Mouse (Mus musculus): ENCODE results near the gene Acap1. TPM values are rescaled to one million over a fixed set of nuclear protein-coding genes. Genes with fewer than 3 reads are reported as not detected.

The Acap1 gene
- polyA plus RNA-seq, 1 experiment from 2014 or later, result 7.1 TPM

DNA sequence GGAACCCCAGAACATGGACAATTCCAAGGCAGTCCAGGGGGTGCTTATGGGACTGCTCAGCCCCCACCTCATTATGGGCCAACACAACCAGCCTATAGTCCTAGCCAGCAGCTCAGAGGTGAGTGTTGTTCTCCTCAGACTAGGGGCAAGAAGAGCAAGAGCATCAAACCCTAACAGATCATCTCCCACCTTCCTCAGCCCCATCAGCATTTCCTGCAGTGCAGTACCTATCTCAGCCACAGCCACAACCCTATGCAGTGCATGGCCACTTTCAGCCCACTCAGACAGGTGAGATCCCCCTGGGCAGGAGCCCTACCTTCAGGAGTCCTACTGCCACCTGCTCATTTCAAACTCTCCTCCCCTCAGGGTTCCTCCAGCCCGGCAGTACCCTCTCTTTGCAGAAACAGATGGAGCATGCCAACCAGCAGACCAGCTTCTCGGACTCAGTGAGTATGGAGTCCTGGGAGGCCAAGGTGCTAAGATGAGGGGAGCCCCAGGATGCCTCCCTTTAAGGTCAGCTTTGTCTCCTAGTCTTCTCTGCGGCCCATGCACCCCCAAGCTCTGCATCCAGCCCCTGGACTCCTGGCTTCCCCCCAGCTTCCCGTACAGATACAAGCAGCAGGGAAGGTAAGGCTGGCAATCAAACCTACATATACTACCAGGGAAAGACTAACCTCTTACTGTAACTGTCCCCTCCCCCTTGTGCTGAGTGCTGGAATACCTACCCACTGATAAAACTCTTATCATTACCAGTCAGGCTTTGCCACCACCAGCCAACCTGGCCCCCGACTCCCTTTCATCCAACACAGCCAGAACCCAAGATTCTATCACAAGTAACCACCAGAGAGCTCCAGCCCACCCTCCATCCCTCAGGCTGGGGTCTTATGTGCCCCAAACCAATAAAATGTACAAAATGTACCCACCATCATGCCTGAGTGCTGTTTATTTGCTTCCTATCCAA is 20.6 kb upstream of the Acap1 start:
- H3K27ac ChIP-seq (ENCODE audit: low read depth), result peak overlapping the region; percentile 90
- no peaks in the 10 kb centered on the region for H3K9me3 ChIP-seq (ENCODE audit: low read length)
- ATAC-seq, result peak; percentile 14
- TF ChIP-seq CTCF (IDR thresholded peaks at IDR 0.05; ENCODE audit: low read depth) (no peak), EP300 (IDR thresholded peaks at IDR 0.05; ENCODE audit: low read depth) (peak; percentile 94)
- peak overlapping the region; percentile 97 for H3K4me3 ChIP-seq (ENCODE audit: low read depth, low read length)
- 49% methylated on average over 5 of the region's 5 CpGs for WGBS (ENCODE audit: insufficient replicate concordance)
- DNase-seq, result peak; percentile 54
- no peaks in the 10 kb centered on the region for H3K27me3 ChIP-seq (ENCODE audit: insufficient read depth, low read length)
- peak overlapping the region; percentile 93 for H3K9ac ChIP-seq (replicated peaks)
- peaks cover 53% of the 10 kb centered on the region for H3K4me1 ChIP-seq (ENCODE audit: insufficient read depth)
- H3K4me2 ChIP-seq (ENCODE audit: low read depth, low read length), result peak overlapping the region; percentile 99
- peaks cover 56% of the 10 kb centered on the region for H3K36me3 ChIP-seq (replicated peaks; ENCODE audit: insufficient read depth, low read length)

DNA sequence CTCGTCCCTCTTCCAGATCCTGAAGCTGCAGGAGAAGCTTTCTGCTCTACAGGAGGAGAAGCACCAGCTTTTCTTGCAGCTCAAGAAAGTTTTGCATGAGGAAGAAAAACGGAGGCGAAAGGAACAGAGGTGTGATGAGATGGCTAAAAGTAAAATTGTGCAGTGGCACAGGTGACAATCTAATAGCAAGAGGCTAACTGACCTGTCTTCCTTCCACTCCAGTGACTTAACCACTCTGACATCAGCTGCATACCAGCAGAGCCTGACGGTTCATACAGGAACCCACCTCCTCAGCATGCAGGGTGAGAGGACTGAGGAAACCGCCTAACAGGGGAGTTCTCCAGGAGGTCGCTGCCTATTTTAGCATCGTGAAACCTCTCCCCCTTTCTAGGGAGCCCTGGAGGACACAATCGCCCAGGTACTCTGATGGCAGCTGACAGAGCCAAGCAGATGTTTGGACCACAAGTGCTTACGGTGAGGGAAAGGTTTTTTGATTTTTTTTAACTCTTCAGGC is 19.6 kb upstream of the Acap1 start:
- TF ChIP-seq CTCF (IDR thresholded peaks at IDR 0.05; ENCODE audit: low read depth) (no peak), EP300 (IDR thresholded peaks at IDR 0.05; ENCODE audit: low read depth) (no peak)
- WGBS (ENCODE audit: insufficient replicate concordance), result 29% methylated on average over 9 of the region's 9 CpGs
- H3K27ac ChIP-seq (ENCODE audit: low read depth), result peak overlapping the region; percentile 90

DNA sequence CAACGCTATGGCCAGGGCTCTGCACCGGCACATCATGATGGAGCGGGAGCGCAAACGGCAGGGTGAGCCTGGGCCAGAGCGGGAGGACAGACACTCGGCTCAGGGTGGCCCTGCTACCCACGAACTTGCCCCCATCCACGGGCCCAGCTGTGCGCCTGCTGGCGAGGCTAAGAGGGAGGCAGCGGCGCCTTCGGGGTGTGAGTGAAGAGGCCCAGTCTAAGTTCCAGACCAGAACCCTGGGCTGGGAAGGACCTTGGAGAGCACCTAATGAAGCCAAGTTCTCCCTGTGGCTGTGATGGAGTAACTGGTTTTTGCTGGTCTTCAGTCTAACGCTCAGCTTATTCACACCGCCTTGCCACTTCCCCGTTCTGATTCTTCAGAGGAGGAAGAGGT is 19.0 kb upstream of the Acap1 start:
- ATAC-seq (no peak; the same call in 1 of the 2 replicates), DNase-seq (peak; percentile 55)
- under 1% methylated on average over 17 of the region's 17 CpGs for WGBS (ENCODE audit: insufficient replicate concordance)
- peak overlapping the region; percentile 93 for H3K9ac ChIP-seq (replicated peaks)
- peak overlapping the region; percentile 99 for H3K4me2 ChIP-seq (ENCODE audit: low read depth, low read length)
- peak overlapping the region; percentile 90 for H3K27ac ChIP-seq (ENCODE audit: low read depth)
- no peaks in the 10 kb centered on the region for H3K27me3 ChIP-seq (ENCODE audit: insufficient read depth, low read length)
- TF ChIP-seq CTCF (IDR thresholded peaks at IDR 0.05; ENCODE audit: low read depth) (no peak), EP300 (IDR thresholded peaks at IDR 0.05; ENCODE audit: low read depth) (no peak)
- H3K36me3 ChIP-seq (replicated peaks; ENCODE audit: insufficient read depth, low read length), result peaks cover 72% of the 10 kb centered on the region
- H3K4me1 ChIP-seq (ENCODE audit: insufficient read depth), result peaks cover 51% of the 10 kb centered on the region
- no peaks in the 10 kb centered on the region for H3K9me3 ChIP-seq (ENCODE audit: low read length)
- H3K4me3 ChIP-seq (ENCODE audit: low read depth, low read length), result peak overlapping the region; percentile 97

More for the DNA sequence above, 19.6 kb upstream of the Acap1 start:
- Histone ChIP-seq H3K9ac (replicated peaks) (peak overlapping the region; percentile 93), H3K4me3 (ENCODE audit: low read depth, low read length) (peak overlapping the region; percentile 97), H3K4me1 (ENCODE audit: insufficient read depth) (peaks cover 53% of the 10 kb centered on the region), H3K9me3 (ENCODE audit: low read length) (no peaks in the 10 kb centered on the region), H3K27me3 (ENCODE audit: insufficient read depth, low read length) (no peaks in the 10 kb centered on the region), H3K4me2 (ENCODE audit: low read depth, low read length) (peak overlapping the region; percentile 99), H3K36me3 (replicated peaks; ENCODE audit: insufficient read depth, low read length) (peaks cover 66% of the 10 kb centered on the region)
- no peak for ATAC-seq
- peak; percentile 15 for DNase-seq

DNA sequence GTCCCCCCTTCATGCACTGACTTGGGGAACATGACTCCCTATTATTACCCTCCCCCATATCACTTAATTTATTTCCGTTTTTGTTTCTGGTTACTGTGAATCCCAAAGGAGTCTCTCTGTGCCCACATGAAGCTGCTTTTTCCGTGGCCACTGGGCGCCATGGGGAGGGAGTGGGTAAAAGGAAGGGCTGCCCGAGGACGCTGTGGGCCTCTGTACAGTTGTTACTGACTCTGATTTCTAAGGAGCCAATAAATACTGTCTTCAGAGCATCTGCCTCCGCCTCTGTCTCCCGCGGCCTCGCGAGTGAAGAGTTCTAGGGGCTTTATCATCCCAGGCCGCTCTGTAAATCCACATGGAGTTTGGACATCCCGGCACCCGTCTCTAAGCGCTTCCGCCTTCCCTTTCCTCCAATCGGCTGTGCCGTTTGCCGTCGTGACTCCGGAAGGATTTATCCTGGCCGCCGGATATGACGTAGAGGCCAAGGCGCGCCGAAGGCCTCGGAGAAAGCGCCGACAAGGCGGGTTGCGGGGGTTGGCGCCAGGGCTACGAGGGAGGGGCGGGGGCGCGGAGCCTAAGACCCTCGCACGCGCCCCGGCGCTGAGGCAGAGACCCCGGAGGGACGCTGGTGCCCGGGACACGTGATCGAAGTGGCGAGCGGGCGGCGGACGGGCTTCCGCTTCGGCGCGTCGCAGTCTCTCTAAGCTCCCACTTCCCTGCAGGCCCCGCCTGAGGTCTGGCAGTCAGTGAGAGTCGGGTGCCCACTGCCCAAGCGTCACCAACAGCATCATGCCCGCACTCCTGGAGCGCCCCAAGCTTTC is 18.4 kb upstream of the Acap1 start, which contains the start of gene Gps2:
Gene Gps2 (plus strand): TSS at position 335 of the 818 bp plus-strand sequence.
- Histone ChIP-seq H3K27ac (ENCODE audit: low read depth) (peak within 1 kb of the TSS; percentile 90), H3K4me1 (ENCODE audit: insufficient read depth) (peaks cover 45% of the 10 kb centered on the region), H3K4me2 (ENCODE audit: low read depth, low read length) (peak within 1 kb of the TSS; percentile 99), H3K36me3 (replicated peaks; ENCODE audit: insufficient read depth, low read length) (peaks cover 76% of the 10 kb centered on the region), H3K27me3 (ENCODE audit: insufficient read depth, low read length) (no peaks in the 10 kb centered on the region), H3K4me3 (ENCODE audit: low read depth, low read length) (peak within 1 kb of the TSS; percentile 97), H3K9ac (replicated peaks) (peak within 1 kb of the TSS; percentile 93), H3K9me3 (ENCODE audit: low read length) (no peaks in the 10 kb centered on the region)
- under 1% methylated on average over 57 of the region's 61 CpGs for WGBS (ENCODE audit: insufficient replicate concordance)
- TF ChIP-seq CTCF (IDR thresholded peaks at IDR 0.05; ENCODE audit: low read depth) (no peak), EP300 (IDR thresholded peaks at IDR 0.05; ENCODE audit: low read depth) (peak; percentile 64; the same call in 1 of the 2 replicates)
- peak; percentile 87 for ATAC-seq
- DNase-seq, result peak; percentile 93

DNA sequence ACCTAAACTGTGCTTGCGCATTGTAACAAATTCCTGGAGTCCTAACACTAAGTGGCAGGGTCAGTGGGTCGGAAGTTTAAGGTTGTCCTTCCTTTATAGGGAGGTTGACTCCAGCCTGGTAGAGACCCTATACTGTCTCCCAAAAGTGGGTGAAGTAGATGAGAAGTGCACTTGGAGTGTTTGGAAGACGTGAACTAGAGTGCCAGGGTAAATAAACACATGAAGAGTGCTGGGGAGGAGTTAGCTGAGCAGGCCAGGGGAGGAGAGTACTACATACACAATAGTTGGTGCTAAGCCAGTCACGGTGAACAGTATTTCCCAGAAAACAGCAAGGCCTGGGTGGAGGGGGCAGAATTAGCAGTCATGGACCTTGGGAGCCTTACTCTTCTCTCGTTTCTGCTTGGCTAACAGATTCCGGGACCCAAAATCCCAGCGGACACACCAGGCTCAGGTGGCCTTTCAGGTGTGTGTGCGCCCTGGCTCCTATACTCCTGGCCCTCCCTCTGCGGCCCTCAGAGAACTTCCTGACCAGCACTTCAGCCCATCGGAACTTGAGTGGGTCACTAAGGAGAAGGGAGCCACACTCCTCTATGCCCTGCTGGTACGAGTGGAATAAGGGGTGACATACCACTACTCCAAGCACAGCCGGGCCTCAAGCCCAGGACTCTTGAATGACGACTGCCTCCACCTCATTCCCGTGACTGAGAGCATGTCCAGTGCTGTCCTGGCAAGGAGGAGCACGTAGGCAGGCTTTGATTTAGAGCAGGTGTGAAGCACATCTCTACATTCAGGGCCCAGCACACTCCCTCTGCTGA is 17.6 kb upstream of the Acap1 start:
- peak overlapping the region; percentile 93 for H3K9ac ChIP-seq (replicated peaks)
- no peaks in the 10 kb centered on the region for H3K27me3 ChIP-seq (ENCODE audit: insufficient read depth, low read length)
- 78% methylated on average over 15 of the region's 15 CpGs for WGBS (ENCODE audit: insufficient replicate concordance)

More for the DNA sequence above, 17.6 kb upstream of the Acap1 start:
- H3K4me3 ChIP-seq (ENCODE audit: low read depth, low read length), result peak overlapping the region; percentile 97
- no peaks in the 10 kb centered on the region for H3K9me3 ChIP-seq (ENCODE audit: low read length)
- no peak for ATAC-seq
- H3K4me2 ChIP-seq (ENCODE audit: low read depth, low read length), result peak overlapping the region; percentile 99
- peaks cover 76% of the 10 kb centered on the region for H3K36me3 ChIP-seq (replicated peaks; ENCODE audit: insufficient read depth, low read length)
- peak overlapping the region; percentile 90; the same call in 1 of the 2 replicates for H3K27ac ChIP-seq (ENCODE audit: low read depth)
- TF ChIP-seq EP300 (IDR thresholded peaks at IDR 0.05; ENCODE audit: low read depth) (no peak), CTCF (IDR thresholded peaks at IDR 0.05; ENCODE audit: low read depth) (no peak)
- DNase-seq, result peak; percentile 14
- H3K4me1 ChIP-seq (ENCODE audit: insufficient read depth), result peaks cover 39% of the 10 kb centered on the region
